Mouse (Mus musculus) liver, embryonic 14.5 days (tissue): ENCODE results near the gene Txn1. TPM values are rescaled to one million over a fixed set of nuclear protein-coding genes. Genes with fewer than 3 reads are reported as not detected.

ENCODE experiments used
- ATAC-seq: fragments of 200-750 bp; cut with Nextera tagmentation; 2 replicates; pipeline ENCODE4 v1.8.0; 2017; ENCODE audit warnings: moderate number of reproducible peaks, mild to moderate bottlenecking, moderate library complexity; ENCODE audit not compliant: insufficient read depth
- DNase-seq, 3 experiments: peaks; one replicate each; pipeline ENCODE4 v3.0.0-alpha.2; 2012 to 2013; ENCODE audit warnings: low read depth in 3 of 3, low spot score in 3 of 3
- H3K27ac ChIP-seq: fragments of 300-500 bp; sonication (generic); 2 replicates; pipeline ENCODE4 v1.5.1; 2014; ENCODE audit warnings: moderate library complexity, mild to moderate bottlenecking, control low read depth, inconsistent platforms
- H3K27me3 ChIP-seq: fragments of 300-500 bp; sonication (generic); 2 replicates; pipeline ENCODE4 v1.6.1; 2014; ENCODE audit warnings: mild to moderate bottlenecking, low read length, moderate library complexity; ENCODE audit not compliant: control insufficient read depth, insufficient read depth
- H3K36me3 ChIP-seq: fragments of 300-500 bp; sonication (generic); replicated peaks from 2 replicates; pipeline ENCODE4 v1.6.1; 2014; ENCODE audit warnings: low read depth; ENCODE audit not compliant: control insufficient read depth, insufficient read depth
- H3K4me1 ChIP-seq, 2 experiments: fragments of 200-500 bp in 1 of 2; fragments of 300-500 bp in 1 of 2; sonication (generic) in 1 of 2; replicated peaks; 2 replicates each; pipeline ENCODE4 v1.6.1; 2012 to 2014; ENCODE audit warnings: antibody characterized with exemption in 1 of 2, inconsistent platforms in 1 of 2, low read length in 1 of 2; ENCODE audit not compliant: control insufficient read depth in 2 of 2, insufficient read depth in 2 of 2
- H3K4me2 ChIP-seq: fragments of 300-500 bp; sonication (generic); 2 replicates; pipeline ENCODE4 v1.6.1; 2014; ENCODE audit warnings: low read depth, mild to moderate bottlenecking, control low read depth, moderate library complexity
- H3K4me3 ChIP-seq, 2 experiments: fragments of 200-500 bp in 1 of 2; fragments of 300-500 bp in 1 of 2; sonication (generic) in 1 of 2; 2 replicates each; pipeline ENCODE4 v1.5.1; 2012 to 2014; ENCODE audit warnings: low read depth in 2 of 2, low read length in 2 of 2, mild to moderate bottlenecking in 2 of 2, control low read depth in 1 of 2, inconsistent platforms in 1 of 2, moderate library complexity in 1 of 2; ENCODE audit not compliant: insufficient read depth in 1 of 2
- H3K9ac ChIP-seq: fragments of 300-500 bp; sonication (generic); replicated peaks from 2 replicates; pipeline ENCODE4 v1.6.1; 2014; ENCODE audit warnings: mild to moderate bottlenecking, control low read depth, moderate library complexity
- H3K9me3 ChIP-seq: fragments of 300-500 bp; sonication (generic); 2 replicates; pipeline ENCODE4 v1.6.1; 2016; ENCODE audit warnings: low read length, mixed read lengths; ENCODE audit not compliant: control insufficient read depth
- CTCF ChIP-seq: IDR thresholded peaks from 2 replicates; pipeline ENCODE4 v1.5.1; 2016; ENCODE audit warnings: antibody characterized with exemption, low read depth, control low read depth
- EP300 ChIP-seq: IDR thresholded peaks from 2 replicates; pipeline ENCODE4 v1.6.1; 2016; ENCODE audit warnings: antibody characterized with exemption, low read depth
- WGBS: fragments of 180-500 bp; shearing (Covaris S2); extraction: QIAGEN DNeasy Blood & Tissue Kit; methylation state at CpG from one replicate; pipeline ENCODE4 v1.1.7; 2014; ENCODE audit not compliant: insufficient replicate concordance; 5-methylcytosine and 5-hydroxymethylcytosine counted together
- polyA plus RNA-seq, 2 experiments: library from polyadenylated mRNA; depleted of rRNA in 1 of 2; stranded (reverse) in 1 of 2; unstranded in 1 of 2; fragments of >200 nt; fragmentation: Nextera tagmentation in 1 of 2; extraction: Ambion mirVana in 1 of 2; gene quantifications; 2 replicates each; pipeline versions ENCODE4 v1.2.1 to v1.2.3; 2012 to 2014

The Txn1 gene
- polyA plus RNA-seq, 2 experiments: 165 to 254 TPM

DNA sequence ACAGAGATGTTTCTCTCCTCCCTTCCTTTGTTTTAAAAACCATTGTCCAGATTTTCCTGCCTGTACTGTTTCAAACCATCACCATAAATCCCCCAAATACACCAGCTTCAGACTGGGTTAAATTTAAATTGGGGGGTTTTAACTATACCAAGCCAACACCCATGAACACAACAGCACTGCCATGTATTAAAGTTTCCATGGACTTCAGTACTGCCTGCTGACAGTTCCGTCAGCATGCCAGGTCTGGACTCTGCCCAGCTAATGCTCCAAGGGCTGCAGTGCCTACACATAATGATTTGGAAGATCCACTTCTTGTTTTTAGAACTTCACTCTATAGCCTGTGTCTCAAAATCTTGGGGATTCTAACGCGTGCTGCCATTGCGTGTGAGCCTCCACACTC lies 8.7 kb downstream of the Txn1 start:
- Histone ChIP-seq H3K9me3 (no peaks in the 10 kb centered on the region; the same call in 1 of the 2 replicates), H3K9ac (no peak overlapping the region), H3K4me1 (peaks cover 0 to 3% of the 10 kb centered on the region in 2 experiments; a peak in 2 of 4 replicates), H3K36me3 (peaks cover 58% of the 10 kb centered on the region), H3K4me3 (no peak overlapping the region), H3K4me2 (no peak overlapping the region), H3K27ac (no peak overlapping the region), H3K27me3 (no peaks in the 10 kb centered on the region)
- no peak for TF ChIP-seq CTCF
- no peak for TF ChIP-seq EP300
- ATAC-seq (no peak), DNase-seq (no peak)
- 87% methylated on average over 4 of the region's 4 CpGs for WGBS

DNA sequence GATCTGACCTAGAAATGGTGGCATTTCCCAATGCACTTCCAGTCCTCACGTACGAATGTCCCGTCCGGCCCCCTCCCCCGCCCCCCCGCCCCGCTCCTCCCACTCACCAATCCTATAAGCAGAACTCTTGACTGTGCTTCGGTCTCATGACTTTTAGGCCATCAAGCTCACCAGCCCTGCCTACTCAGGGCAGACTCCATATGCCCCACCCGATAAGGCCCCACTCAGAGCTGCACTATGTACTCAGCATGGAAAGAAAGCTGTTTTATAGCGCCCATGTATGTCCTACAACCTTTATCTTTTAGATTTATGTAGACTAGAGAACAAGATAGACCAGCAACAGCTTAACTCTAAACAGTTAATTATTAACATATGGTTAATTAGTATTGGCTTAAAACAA lies 9.2 kb downstream of the Txn1 start:
- WGBS: 79% methylated on average over 10 of the region's 10 CpGs
- no peak for ATAC-seq

DNA sequence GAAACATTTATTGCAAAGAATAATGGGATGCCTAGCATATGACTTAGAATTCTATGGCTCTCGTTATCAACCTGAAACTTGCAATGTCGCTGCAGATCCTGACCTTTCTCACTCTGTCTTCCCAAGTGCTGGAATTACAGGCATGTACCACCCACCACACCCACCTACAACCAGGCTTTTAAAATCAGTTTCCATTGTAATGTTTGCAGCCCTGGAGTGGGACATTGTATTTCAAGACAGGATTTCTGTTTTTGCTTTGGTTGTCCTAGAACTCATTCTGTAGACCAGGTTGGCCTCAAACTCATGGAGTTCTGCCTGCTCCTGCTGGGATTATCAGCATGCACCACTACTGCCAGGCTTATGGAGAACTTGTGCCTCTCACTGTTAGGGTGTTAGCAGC lies 13.3 kb downstream of the Txn1 start:
- TF ChIP-seq EP300 (no peak), CTCF (no peak)
- Histone ChIP-seq H3K27ac (no peak overlapping the region), H3K4me2 (no peak overlapping the region), H3K27me3 (no peaks in the 10 kb centered on the region), H3K9me3 (no peaks in the 10 kb centered on the region), H3K4me3 (no peak overlapping the region), H3K4me1 (peaks cover 0 to 3% of the 10 kb centered on the region in 2 experiments; a peak in 1 of 4 replicates), H3K36me3 (peaks cover 24% of the 10 kb centered on the region), H3K9ac (no peak overlapping the region)
- ATAC-seq (no peak), DNase-seq (no peak)
- 79% methylated on average over 2 of the region's 2 CpGs for WGBS

More for the DNA sequence above, 9.2 kb downstream of the Txn1 start:
- Histone ChIP-seq H3K4me2 (no peak overlapping the region), H3K4me1 (peaks cover 0 to 3% of the 10 kb centered on the region in 2 experiments; a peak in 2 of 4 replicates), H3K4me3 (no peak overlapping the region), H3K36me3 (peaks cover 57% of the 10 kb centered on the region), H3K27me3 (no peaks in the 10 kb centered on the region), H3K9ac (no peak overlapping the region), H3K9me3 (no peaks in the 10 kb centered on the region; the same call in 1 of the 2 replicates), H3K27ac (no peak overlapping the region)
- no peak for DNase-seq
- TF ChIP-seq CTCF: no peak
- no peak for TF ChIP-seq EP300

DNA sequence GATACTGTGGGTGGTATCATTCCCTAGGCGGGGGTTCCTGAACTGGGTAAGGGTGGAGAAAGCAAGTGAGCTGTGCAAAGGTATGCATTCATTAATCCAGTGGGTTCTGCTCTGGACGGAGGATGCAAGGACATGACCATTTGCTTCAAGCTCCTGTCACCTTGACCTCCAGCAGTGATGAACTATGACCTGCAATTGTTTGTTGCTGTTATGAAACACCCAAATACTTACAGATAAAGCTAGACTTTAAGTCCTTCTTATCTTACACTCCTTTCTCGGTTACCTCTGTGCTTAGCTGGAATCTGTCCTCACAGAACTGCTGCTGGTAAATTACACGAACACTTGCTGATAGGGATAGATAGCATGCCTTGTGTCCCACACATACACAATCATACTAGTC lies 15.6 kb downstream of the Txn1 start:
- H3K4me1 ChIP-seq: no peaks in the 10 kb centered on the region
- DNase-seq (no peak), ATAC-seq (no peak)
- H3K4me3 ChIP-seq: no peak overlapping the region
- 38% methylated on average over 4 of the region's 4 CpGs for WGBS
- H3K36me3 ChIP-seq: peaks cover 16% of the 10 kb centered on the region
- TF ChIP-seq CTCF: no peak
- no peak for TF ChIP-seq EP300
- no peak overlapping the region for H3K9ac ChIP-seq
- H3K27ac ChIP-seq: no peak overlapping the region
- no peaks in the 10 kb centered on the region for H3K27me3 ChIP-seq
- H3K9me3 ChIP-seq: no peaks in the 10 kb centered on the region
- no peak overlapping the region for H3K4me2 ChIP-seq

DNA sequence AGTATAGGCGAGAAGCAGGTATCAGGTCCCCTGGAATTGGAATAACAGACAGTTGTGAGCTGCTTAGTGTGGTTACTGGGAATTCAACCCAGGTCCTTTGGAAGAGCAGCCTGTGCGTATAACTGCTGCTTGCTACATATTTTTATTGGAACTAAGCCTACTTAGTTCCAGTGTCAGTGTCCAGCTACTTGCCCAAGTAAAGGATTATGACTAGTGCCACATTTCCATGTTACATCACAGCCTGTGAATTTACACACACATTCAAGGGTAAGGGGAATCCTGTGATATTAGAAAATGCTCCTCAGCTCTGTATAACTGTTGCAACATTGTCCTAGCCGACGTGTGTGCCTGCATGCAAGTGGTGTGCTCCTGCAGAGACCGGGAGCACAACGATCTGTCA lies 18.9 kb downstream of the Txn1 start:
- Histone ChIP-seq H3K36me3 (no peaks in the 10 kb centered on the region), H3K27me3 (no peaks in the 10 kb centered on the region), H3K9me3 (no peaks in the 10 kb centered on the region), H3K27ac (no peak overlapping the region), H3K4me1 (no peaks in the 10 kb centered on the region), H3K4me3 (no peak overlapping the region), H3K9ac (no peak overlapping the region), H3K4me2 (no peak overlapping the region)
- ATAC-seq (no peak), DNase-seq (no peak)
- 59% methylated on average over 6 of the region's 6 CpGs for WGBS
- TF ChIP-seq CTCF (no peak), EP300 (no peak)
